Mouse (Mus musculus): Measurements from ENCODE around the gene Plpp3. TPM values are rescaled to one million over a fixed set of nuclear protein-coding genes. Genes with fewer than 3 reads are reported as not detected.

Gene Plpp3
- polyA plus RNA-seq, 1 experiment = 4.2 TPM

DNA sequence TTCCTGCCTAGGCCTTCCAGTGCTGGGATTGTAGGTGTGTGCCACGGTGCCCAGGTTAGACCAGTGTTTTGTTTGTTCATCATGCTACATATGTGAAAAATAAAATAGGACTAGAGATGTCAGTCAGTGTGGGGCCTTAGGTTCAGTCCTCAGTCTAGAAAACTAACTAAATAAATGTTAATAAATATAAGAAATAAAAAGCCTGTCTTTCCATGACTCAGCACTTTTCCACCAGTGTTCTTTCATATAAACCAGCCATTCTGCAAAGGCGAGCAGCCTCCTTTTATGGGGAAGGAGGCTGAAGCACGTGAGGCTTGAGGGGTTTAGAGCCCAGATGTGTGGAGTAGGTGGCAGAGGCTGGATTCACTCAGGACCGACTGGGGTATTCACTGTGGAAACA, 50.5 kb downstream of the Plpp3 start:
- Histone ChIP-seq H3K27me3 (replicated peaks) (no peaks in the 10 kb centered on the region), H3K4me3 (replicated peaks) (peak overlapping the region; percentile 57), H3K4me1 (peaks cover 98% of the 10 kb centered on the region), H3K9me3 (no peaks in the 10 kb centered on the region), H3K36me3 (replicated peaks; ENCODE audit: low read length) (peaks cover 67% of the 10 kb centered on the region)
- TF ChIP-seq FLI1 (IDR thresholded peaks at IDR 0.05; ENCODE audit: low read length) (no peak), GATA1 (IDR thresholded peaks at IDR 0.05; ENCODE audit: borderline replicate concordance, low read length) (no peak)

DNA sequence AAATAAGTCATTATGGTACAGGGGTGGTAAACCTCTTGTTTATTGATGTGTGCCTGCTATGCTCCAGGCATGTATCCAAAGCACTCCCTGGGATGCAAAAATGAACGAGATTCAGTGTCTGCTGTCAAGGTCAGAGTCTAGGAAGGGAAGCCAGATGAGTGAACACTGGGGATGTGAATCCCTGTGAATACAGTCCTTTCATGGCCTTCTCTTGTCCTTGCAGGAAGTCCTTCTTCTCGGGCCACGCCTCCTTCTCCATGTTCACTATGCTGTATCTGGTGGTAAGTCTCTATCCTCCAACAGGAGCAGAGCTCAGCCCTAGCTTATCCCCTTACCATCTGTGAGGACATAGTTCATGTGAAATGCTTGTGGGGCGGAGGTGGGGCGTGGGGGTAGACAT, 51.8 kb downstream of the Plpp3 start:
- no peaks in the 10 kb centered on the region for H3K9me3 ChIP-seq
- H3K4me3 ChIP-seq (replicated peaks) = no peak overlapping the region
- no peaks in the 10 kb centered on the region for H3K27me3 ChIP-seq (replicated peaks)
- peaks cover 69% of the 10 kb centered on the region for H3K36me3 ChIP-seq (replicated peaks; ENCODE audit: low read length)
- TF ChIP-seq GATA1 (IDR thresholded peaks at IDR 0.05; ENCODE audit: borderline replicate concordance, low read length) (no peak), FLI1 (IDR thresholded peaks at IDR 0.05; ENCODE audit: low read length) (no peak)
- peaks cover 97% of the 10 kb centered on the region for H3K4me1 ChIP-seq

DNA sequence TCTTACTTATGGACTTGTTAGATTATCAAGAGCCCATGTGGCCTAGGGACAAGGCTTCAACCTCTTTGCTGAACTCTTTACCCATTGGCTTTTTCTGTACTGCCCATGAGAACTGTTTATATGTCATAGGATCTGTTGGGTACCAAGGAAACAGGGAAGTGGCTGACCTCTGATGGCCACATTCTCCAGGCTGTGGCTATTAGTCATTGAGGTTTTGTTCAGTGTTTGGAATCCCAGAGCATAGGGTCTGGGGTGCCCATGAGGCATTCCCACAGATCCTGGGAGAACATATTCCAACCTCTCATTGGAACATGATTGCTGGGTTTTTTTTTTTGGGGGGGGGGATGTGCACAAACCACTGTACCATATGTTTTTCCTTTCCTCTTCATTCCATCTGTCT, 56.2 kb downstream of the Plpp3 start:
- peaks cover 88% of the 10 kb centered on the region for H3K36me3 ChIP-seq (replicated peaks; ENCODE audit: low read length)
- no peaks in the 10 kb centered on the region for H3K9me3 ChIP-seq
- no peak overlapping the region for H3K4me3 ChIP-seq (replicated peaks)
- TF ChIP-seq GATA1 (IDR thresholded peaks at IDR 0.05; ENCODE audit: borderline replicate concordance, low read length) (no peak), FLI1 (IDR thresholded peaks at IDR 0.05; ENCODE audit: low read length) (no peak)
- no peaks in the 10 kb centered on the region for H3K27me3 ChIP-seq (replicated peaks)
- peaks cover 83% of the 10 kb centered on the region for H3K4me1 ChIP-seq

GRCm38 (mm10) chr4:105214438-105214837, 57.3 kb downstream of the Plpp3 start:
- no peaks in the 10 kb centered on the region for H3K27me3 ChIP-seq (replicated peaks)
- H3K9me3 ChIP-seq = no peaks in the 10 kb centered on the region
- peaks cover 75% of the 10 kb centered on the region for H3K4me1 ChIP-seq
- TF ChIP-seq FLI1 (IDR thresholded peaks at IDR 0.05; ENCODE audit: low read length) (no peak), GATA1 (IDR thresholded peaks at IDR 0.05; ENCODE audit: borderline replicate concordance, low read length) (no peak)
- H3K36me3 ChIP-seq (replicated peaks; ENCODE audit: low read length) = peaks cover 88% of the 10 kb centered on the region
- H3K4me3 ChIP-seq (replicated peaks) = no peak overlapping the region

DNA sequence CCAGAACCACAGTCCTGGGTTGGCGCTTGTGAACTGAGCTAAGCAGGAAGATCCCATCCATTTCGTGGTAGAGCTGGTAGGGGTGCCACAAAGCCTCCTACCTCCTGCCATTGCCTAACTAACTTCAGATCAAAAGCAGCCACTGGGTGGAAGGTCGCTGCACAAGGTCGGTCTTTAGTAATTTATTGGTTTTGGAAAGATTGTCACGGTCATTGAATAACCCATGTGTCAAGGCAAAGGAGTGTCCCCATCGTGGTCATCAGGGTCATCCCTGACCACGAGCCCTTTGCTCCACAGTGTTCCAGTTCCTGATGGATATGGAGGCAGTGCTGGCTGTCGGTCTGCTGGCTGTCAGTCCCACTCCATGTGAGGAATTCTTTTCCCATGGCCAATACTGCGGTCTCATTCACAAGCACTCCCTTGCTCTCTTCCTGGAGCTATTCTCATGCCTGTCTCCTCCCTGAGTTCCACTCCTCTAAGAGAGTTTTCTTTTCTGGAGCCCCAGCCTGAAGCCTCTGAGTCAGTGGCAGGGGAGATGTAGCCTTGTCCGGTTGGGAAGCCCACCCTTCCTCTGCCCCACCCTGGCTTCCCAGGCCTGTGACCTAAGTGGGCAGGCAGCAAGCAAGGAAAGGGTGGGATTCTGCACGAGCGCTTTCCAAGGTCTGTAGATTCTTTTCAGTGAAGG, 58.7 kb downstream of the Plpp3 start:
- peaks cover 88% of the 10 kb centered on the region for H3K36me3 ChIP-seq (replicated peaks; ENCODE audit: low read length)
- H3K4me1 ChIP-seq = peaks cover 67% of the 10 kb centered on the region
- no peaks in the 10 kb centered on the region for H3K9me3 ChIP-seq
- no peaks in the 10 kb centered on the region for H3K27me3 ChIP-seq (replicated peaks)
- H3K4me3 ChIP-seq (replicated peaks) = peak overlapping the region; percentile 47
- TF ChIP-seq GATA1 (IDR thresholded peaks at IDR 0.05; ENCODE audit: borderline replicate concordance, low read length) (no peak), FLI1 (IDR thresholded peaks at IDR 0.05; ENCODE audit: low read length) (no peak)

DNA sequence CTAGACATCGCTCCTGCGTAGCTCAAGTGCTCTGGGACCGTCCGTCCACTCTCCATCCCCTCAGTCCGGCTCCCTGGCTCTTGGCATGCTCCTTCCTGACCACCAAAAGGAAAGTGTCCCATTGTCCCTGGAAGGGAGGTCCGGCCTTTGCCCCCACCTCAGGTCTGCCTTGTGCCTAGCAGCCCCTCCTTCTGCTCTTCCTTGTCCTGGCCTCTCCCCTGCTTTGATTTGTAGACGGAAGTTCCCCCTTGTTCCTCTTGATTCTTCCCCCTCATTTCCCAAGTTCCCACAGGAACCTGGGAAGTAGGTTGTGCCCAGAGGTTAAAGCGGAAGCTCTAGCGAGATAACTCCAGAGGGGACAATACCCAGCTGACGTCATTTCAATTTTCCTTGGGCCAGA, 61.1 kb downstream of the Plpp3 start:
- Histone ChIP-seq H3K27me3 (replicated peaks) (no peaks in the 10 kb centered on the region), H3K9me3 (no peaks in the 10 kb centered on the region), H3K4me1 (peaks cover 59% of the 10 kb centered on the region), H3K36me3 (replicated peaks; ENCODE audit: low read length) (peaks cover 89% of the 10 kb centered on the region), H3K4me3 (replicated peaks) (no peak overlapping the region)
- TF ChIP-seq GATA1 (IDR thresholded peaks at IDR 0.05; ENCODE audit: borderline replicate concordance, low read length) (no peak), FLI1 (IDR thresholded peaks at IDR 0.05; ENCODE audit: low read length) (no peak)

DNA sequence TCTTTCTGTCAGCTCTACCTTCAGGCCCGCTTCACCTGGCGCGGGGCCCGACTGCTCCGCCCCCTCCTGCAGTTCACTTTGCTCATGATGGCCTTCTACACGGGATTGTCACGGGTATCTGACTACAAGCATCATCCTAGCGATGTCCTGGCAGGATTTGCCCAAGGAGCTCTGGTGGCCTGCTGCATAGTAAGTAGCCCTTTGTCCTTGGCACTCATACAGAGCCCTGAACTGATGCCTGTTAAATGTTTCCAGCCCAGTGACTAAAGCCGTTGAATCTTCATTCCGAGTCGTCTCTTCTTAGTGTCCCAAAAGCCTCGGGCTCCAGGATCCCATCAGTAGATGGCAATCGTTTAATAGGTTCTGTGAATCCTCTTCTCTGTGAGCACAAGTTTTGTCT, 62.2 kb downstream of the Plpp3 start:
- H3K36me3 ChIP-seq (replicated peaks; ENCODE audit: low read length) = peaks cover 93% of the 10 kb centered on the region
- H3K4me1 ChIP-seq = peaks cover 60% of the 10 kb centered on the region
- H3K27me3 ChIP-seq (replicated peaks) = no peaks in the 10 kb centered on the region
- no peak overlapping the region for H3K4me3 ChIP-seq (replicated peaks)
- no peak for TF ChIP-seq GATA1 (IDR thresholded peaks at IDR 0.05; ENCODE audit: borderline replicate concordance, low read length)
- no peak for TF ChIP-seq FLI1 (IDR thresholded peaks at IDR 0.05; ENCODE audit: low read length)
- H3K9me3 ChIP-seq = no peaks in the 10 kb centered on the region

DNA sequence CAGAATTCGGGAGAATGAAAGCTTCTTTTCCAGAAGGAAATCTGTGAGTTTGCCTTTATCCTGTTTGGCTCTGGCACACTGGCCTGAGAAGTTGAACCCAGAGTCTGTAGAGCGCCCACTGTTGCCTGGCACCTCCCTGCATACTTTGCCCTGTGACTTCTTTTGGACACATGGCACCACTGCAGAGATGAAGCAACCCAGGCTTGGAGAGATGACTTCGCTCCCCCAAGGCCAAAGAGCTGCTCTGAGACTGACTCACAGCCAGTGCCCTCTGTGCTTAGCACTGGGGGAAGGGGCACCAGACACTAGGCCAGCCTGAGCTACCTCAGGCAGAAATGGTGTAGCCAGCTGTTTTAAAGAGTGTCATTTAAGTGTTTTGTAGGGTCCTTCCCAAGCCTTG, 63.7 kb downstream of the Plpp3 start:
- no peak for TF ChIP-seq GATA1 (IDR thresholded peaks at IDR 0.05; ENCODE audit: borderline replicate concordance, low read length)
- no peak for TF ChIP-seq FLI1 (IDR thresholded peaks at IDR 0.05; ENCODE audit: low read length)
- Histone ChIP-seq H3K4me3 (replicated peaks) (no peak overlapping the region), H3K4me1 (peaks cover 60% of the 10 kb centered on the region), H3K36me3 (replicated peaks; ENCODE audit: low read length) (peaks cover 84% of the 10 kb centered on the region), H3K27me3 (replicated peaks) (no peaks in the 10 kb centered on the region), H3K9me3 (no peaks in the 10 kb centered on the region)

GRCm38 (mm10) chr4:105221256-105221840, 64.2 kb downstream of the Plpp3 start:
- H3K9me3 ChIP-seq = no peaks in the 10 kb centered on the region
- peaks cover 61% of the 10 kb centered on the region for H3K4me1 ChIP-seq
- peaks cover 84% of the 10 kb centered on the region for H3K36me3 ChIP-seq (replicated peaks; ENCODE audit: low read length)
- TF ChIP-seq GATA1 (IDR thresholded peaks at IDR 0.05; ENCODE audit: borderline replicate concordance, low read length) = no peak
- no peak for TF ChIP-seq FLI1 (IDR thresholded peaks at IDR 0.05; ENCODE audit: low read length)
- H3K4me3 ChIP-seq (replicated peaks) = no peak overlapping the region
- no peaks in the 10 kb centered on the region for H3K27me3 ChIP-seq (replicated peaks)

DNA sequence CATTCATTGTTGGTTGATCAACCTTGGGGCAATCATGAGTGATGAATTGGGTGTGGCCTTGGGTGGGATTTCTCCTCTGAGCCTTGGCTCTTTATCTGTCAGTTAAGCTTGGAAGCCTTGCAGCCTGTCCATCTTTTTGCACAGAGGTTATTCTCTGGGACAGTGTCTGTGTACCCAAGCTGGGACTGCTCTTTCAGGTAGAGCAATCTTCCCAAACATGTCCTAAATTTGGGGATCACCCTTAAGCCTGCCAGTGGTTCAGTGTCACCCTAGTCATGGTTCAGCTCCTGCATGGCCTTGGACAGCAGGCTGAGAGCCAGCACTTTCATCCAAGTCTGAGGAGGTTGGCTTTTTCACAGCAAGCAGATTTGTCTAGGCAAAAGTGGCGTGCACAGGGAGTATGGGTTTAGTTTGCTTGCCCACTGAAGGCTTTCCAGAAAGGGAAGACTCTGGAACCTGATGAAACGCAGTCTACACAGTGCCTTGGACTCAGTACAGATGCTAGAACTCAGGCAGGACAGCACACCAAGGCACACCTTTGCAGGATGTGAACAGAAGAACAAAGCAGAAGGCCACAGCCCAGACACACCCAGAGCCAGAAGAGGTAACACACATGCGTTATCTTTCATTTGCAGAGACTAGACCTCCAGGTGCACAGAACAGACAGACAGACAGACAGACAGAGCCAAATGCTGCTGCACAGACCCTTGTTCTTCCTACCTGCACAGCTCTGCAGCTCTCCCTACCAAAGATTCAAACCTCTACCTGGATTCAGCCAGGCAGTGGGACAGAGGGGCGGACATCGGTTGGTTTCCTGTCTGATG, 66.2 kb downstream of the Plpp3 start:
- H3K4me3 ChIP-seq (replicated peaks) = no peak overlapping the region
- no peaks in the 10 kb centered on the region for H3K9me3 ChIP-seq
- H3K36me3 ChIP-seq (replicated peaks; ENCODE audit: low read length) = peaks cover 89% of the 10 kb centered on the region
- TF ChIP-seq FLI1 (IDR thresholded peaks at IDR 0.05; ENCODE audit: low read length) (no peak), GATA1 (IDR thresholded peaks at IDR 0.05; ENCODE audit: borderline replicate concordance, low read length) (no peak)
- peaks cover 74% of the 10 kb centered on the region for H3K4me1 ChIP-seq
- H3K27me3 ChIP-seq (replicated peaks) = no peaks in the 10 kb centered on the region
